Mouse (Mus musculus): ENCODE measurements around the gene Rnf40. TPM values are rescaled to one million over a fixed set of nuclear protein-coding genes. Genes with fewer than 3 reads are reported as not detected.

The Rnf40 gene
- total and polyA plus RNA-seq, 3 experiments: 49.5 to 75.1 TPM; not detected in 1

DNA sequence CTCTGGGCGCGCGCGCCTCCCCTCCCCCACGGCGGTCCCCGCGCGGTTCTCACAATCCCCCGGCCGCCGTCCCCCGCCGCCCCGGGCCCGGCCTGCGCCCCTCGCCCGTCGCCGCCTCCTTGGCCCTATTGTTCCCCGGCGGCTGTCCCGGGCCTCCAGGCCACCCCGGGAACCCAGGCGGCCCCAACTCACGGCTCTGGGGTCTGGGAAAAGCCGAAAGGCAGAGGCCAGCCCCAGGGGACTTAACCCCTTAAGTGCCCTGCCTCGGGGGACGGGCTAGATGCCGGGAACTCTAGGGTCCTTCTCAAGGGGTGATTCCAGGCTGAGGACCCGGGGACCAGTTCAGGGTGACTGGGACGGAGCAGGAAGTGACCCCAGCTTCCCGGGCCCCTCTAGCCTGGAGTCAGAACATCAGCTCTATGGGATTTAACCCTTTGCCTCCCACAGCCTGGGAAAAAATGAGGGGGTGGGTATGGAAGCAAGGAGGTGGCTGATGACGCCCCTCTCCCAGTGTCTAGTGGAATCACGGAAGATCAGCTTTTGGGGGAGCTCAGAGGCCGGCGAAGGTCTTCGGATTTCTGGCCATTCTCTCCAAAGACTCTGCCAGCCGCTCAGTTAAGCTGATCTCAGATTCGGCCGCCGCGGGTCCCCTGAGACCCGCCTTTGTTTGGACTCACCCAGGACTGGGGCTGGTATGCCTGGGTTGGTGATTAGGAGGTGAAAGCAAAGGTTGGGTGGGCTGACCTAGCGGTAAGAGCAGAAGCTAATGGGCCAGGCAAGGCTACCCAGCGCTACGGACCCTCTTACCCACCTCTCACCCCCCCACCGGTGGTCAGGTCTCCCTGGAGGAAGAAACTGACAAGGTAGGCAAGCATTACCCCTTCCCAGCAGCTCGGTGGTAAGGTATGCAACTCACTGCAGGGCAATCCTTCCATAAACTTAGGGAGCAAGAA lies 26.6 kb downstream of the Rnf40 start, which contains the start of gene Zfp629:
TSS of gene Zfp629 (minus strand) at position 907 of the 953 bp plus-strand sequence.
- peaks cover 0 to 16% of the 10 kb centered on the region in 2 experiments; a peak in 3 of 4 replicates for H3K4me1 ChIP-seq (ENCODE audit: control insufficient read depth in 1 of 2, insufficient read depth in 2 of 2, low read length in 2 of 2)
- DNase-seq (ENCODE audit: low read depth, low spot score): peak; percentile 84
- H3K27ac ChIP-seq (ENCODE audit: control insufficient read depth, low read depth, low read length): peak within 1 kb of the TSS; percentile 51; the same call in 1 of the 2 replicates

DNA sequence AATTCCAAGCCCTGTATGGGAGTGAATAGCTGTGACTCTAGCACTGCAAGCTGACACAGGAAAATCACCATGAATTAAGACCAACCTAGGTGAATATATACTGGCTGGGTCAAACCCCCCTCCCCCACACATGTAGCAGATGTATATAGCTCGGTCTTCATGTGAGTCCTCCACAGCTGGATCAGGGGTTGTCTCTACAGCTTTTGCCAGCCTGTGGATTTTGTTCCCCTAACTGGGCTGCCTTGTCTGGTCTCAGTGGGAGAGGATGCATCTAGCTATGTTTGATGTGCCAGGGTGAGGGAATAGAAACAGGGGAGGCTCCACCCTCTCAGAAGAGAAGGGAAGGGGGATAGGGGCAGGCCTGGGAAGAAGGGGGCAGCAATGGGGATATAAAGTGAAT lies 27.8 kb downstream of the Rnf40 start:
- TF ChIP-seq RAD21 (IDR thresholded peaks at IDR 0.05; ENCODE audit: low read depth, low read length): no peak
- TF ChIP-seq MAX (IDR thresholded peaks at IDR 0.05; ENCODE audit: low read length): no peak
- TF ChIP-seq TBP (IDR thresholded peaks at IDR 0.05; ENCODE audit: low read depth, low read length): no peak
- TF ChIP-seq ZNF384 (IDR thresholded peaks at IDR 0.05; ENCODE audit: low read depth, low read length): no peak
- no peak for TF ChIP-seq ZKSCAN1 (IDR thresholded peaks at IDR 0.05; ENCODE audit: low read depth, low read length)
- TF ChIP-seq CTCF (IDR thresholded peaks at IDR 0.05 in 2 of 3, conservative IDR thresholded peaks at IDR 0.05 in 1 of 3; ENCODE audit: control insufficient read depth in 1 of 3, insufficient read depth in 1 of 3, low read depth in 2 of 3, low read length in 3 of 3, poor library complexity in 1 of 3, severe bottlenecking in 1 of 3): no peak
- no peak for TF ChIP-seq MYB (IDR thresholded peaks at IDR 0.05; ENCODE audit: low read depth, low read length)
- TF ChIP-seq NELFE (IDR thresholded peaks at IDR 0.05; ENCODE audit: low read depth, low read length): no peak
- no peak for TF ChIP-seq HCFC1 (IDR thresholded peaks at IDR 0.05; ENCODE audit: low read depth, low read length)
- TF ChIP-seq CHD2 (IDR thresholded peaks at IDR 0.05; ENCODE audit: low read length): no peak
- no peak for TF ChIP-seq E2F4 (IDR thresholded peaks at IDR 0.05; ENCODE audit: borderline replicate concordance, low read depth, low read length)
- no peak for TF ChIP-seq GABPA (IDR thresholded peaks at IDR 0.05; ENCODE audit: low read depth, low read length)
- no peak for TF ChIP-seq ELF1 (IDR thresholded peaks at IDR 0.05; ENCODE audit: low read depth, low read length)
- TF ChIP-seq POLR2A (IDR thresholded peaks at IDR 0.05; ENCODE audit: control insufficient read depth in 1 of 2, insufficient read depth in 1 of 2, low read depth in 1 of 2, low read length in 2 of 2, poor library complexity in 1 of 2): no peak
- TF ChIP-seq MXI1 (IDR thresholded peaks at IDR 0.05; ENCODE audit: low read depth, low read length): no peak
- TF ChIP-seq USF2 (IDR thresholded peaks at IDR 0.05; ENCODE audit: borderline replicate concordance in 1 of 2, insufficient read depth in 1 of 2, low read depth in 1 of 2, low read length in 2 of 2): no peak
- TF ChIP-seq USF1 (IDR thresholded peaks at IDR 0.05; ENCODE audit: low read depth, low read length): no peak
- TF ChIP-seq ZC3H11A (IDR thresholded peaks at IDR 0.05; ENCODE audit: low read depth, low read length): no peak
- Histone ChIP-seq H3K27me3 (ENCODE audit: control insufficient read depth in 1 of 2, insufficient read depth in 2 of 2, low read length in 2 of 2) (no peaks in the 10 kb centered on the region), H3K79me2 (ENCODE audit: control insufficient read depth, insufficient read depth, low read length, poor library complexity) (peaks cover 23% of the 10 kb centered on the region), H3K27ac (ENCODE audit: control insufficient read depth, low read depth, low read length) (no peak overlapping the region), H3K36me3 (ENCODE audit: control insufficient read depth in 1 of 2, insufficient read depth in 2 of 2, low read length in 2 of 2) (peaks cover 0 to 8% of the 10 kb centered on the region in 2 experiments; a peak in 2 of 4 replicates), H3K4me3 (ENCODE audit: control insufficient read depth in 1 of 2, insufficient read depth in 1 of 2, low read depth in 2 of 2, low read length in 2 of 2) (no peak overlapping the region), H3K4me1 (ENCODE audit: control insufficient read depth in 1 of 2, insufficient read depth in 2 of 2, low read length in 2 of 2) (peaks cover 0 to 16% of the 10 kb centered on the region in 2 experiments; a peak in 3 of 4 replicates), H3K9ac (ENCODE audit: control insufficient read depth, low read depth, low read length, poor library complexity, severe bottlenecking) (no peak overlapping the region), H3K9me3 (replicated peaks; ENCODE audit: insufficient read depth, low read length) (no peaks in the 10 kb centered on the region)
- DNase-seq (ENCODE audit: low read depth, low spot score): no peak

More for the DNA sequence above, 26.6 kb downstream of the Rnf40 start, which contains the start of gene Zfp629:
- no peaks in the 10 kb centered on the region for H3K27me3 ChIP-seq (ENCODE audit: control insufficient read depth in 1 of 2, insufficient read depth in 2 of 2, low read length in 2 of 2)
- peak; percentile 54; the same call in 1 of the 2 replicates for TF ChIP-seq NELFE (IDR thresholded peaks at IDR 0.05; ENCODE audit: low read depth, low read length)
- peak; percentile 86 for TF ChIP-seq TBP (IDR thresholded peaks at IDR 0.05; ENCODE audit: low read depth, low read length)
- peak; percentile 68; the same call in 1 of the 2 replicates for TF ChIP-seq TCF12 (IDR thresholded peaks at IDR 0.05; ENCODE audit: low read depth, low read length)
- TF ChIP-seq MAZ (IDR thresholded peaks at IDR 0.05; ENCODE audit: low read depth, low read length): peak; percentile 75
- TF ChIP-seq CHD2 (IDR thresholded peaks at IDR 0.05; ENCODE audit: low read length): no peak
- no peak for TF ChIP-seq UBTF (IDR thresholded peaks at IDR 0.05; ENCODE audit: borderline replicate concordance, insufficient read depth, low read depth, low read length)
- peak in 1 of 2 experiments; percentile 59; a peak in 3 of 4 replicates for TF ChIP-seq POLR2A (IDR thresholded peaks at IDR 0.05; ENCODE audit: control insufficient read depth in 1 of 2, insufficient read depth in 1 of 2, low read depth in 1 of 2, low read length in 2 of 2, poor library complexity in 1 of 2)
- TF ChIP-seq USF1 (IDR thresholded peaks at IDR 0.05; ENCODE audit: low read depth, low read length): no peak
- TF ChIP-seq ELF1 (IDR thresholded peaks at IDR 0.05; ENCODE audit: low read depth, low read length): peak; percentile 84
- no peak for TF ChIP-seq MAX (IDR thresholded peaks at IDR 0.05; ENCODE audit: low read length)
- no peak for TF ChIP-seq MAFK (IDR thresholded peaks at IDR 0.05; ENCODE audit: borderline replicate concordance, low read depth, low read length)
- 0 out of 2 replicates have a peak, but pooled peaks have one; percentile 11 for TF ChIP-seq ZNF384 (IDR thresholded peaks at IDR 0.05; ENCODE audit: low read depth, low read length)
- peak; percentile 88 for TF ChIP-seq HCFC1 (IDR thresholded peaks at IDR 0.05; ENCODE audit: low read depth, low read length)
- peak; percentile 26 for TF ChIP-seq MXI1 (IDR thresholded peaks at IDR 0.05; ENCODE audit: low read depth, low read length)
- TF ChIP-seq ZC3H11A (IDR thresholded peaks at IDR 0.05; ENCODE audit: low read depth, low read length): no peak
- TF ChIP-seq ETS1 (IDR thresholded peaks at IDR 0.05; ENCODE audit: low read depth, low read length): 0 out of 2 replicates have a peak, but pooled peaks have one; percentile 7
- peak; percentile 93 for TF ChIP-seq SIN3A (IDR thresholded peaks at IDR 0.05; ENCODE audit: low read length)
- H3K4me3 ChIP-seq (ENCODE audit: control insufficient read depth in 1 of 2, insufficient read depth in 1 of 2, low read depth in 2 of 2, low read length in 2 of 2): peak within 1 kb of the TSS; percentile 97 to 99
- H3K9ac ChIP-seq (ENCODE audit: control insufficient read depth, low read depth, low read length, poor library complexity, severe bottlenecking): peak within 1 kb of the TSS; percentile 99
- peaks cover 23% of the 10 kb centered on the region for H3K79me2 ChIP-seq (ENCODE audit: control insufficient read depth, insufficient read depth, low read length, poor library complexity)
- H3K9me3 ChIP-seq (replicated peaks; ENCODE audit: insufficient read depth, low read length): no peaks in the 10 kb centered on the region
- peaks cover 0 to 8% of the 10 kb centered on the region in 2 experiments; a peak in 2 of 4 replicates for H3K36me3 ChIP-seq (ENCODE audit: control insufficient read depth in 1 of 2, insufficient read depth in 2 of 2, low read length in 2 of 2)
